Comparison of ENCODE assay signal across 9 mouse cellular contexts in genomic region chr3:85923954-85924945, GRCm38 (mm10). TPM values are rescaled to one million over a fixed set of nuclear protein-coding genes. Genes with fewer than 3 reads are reported as not detected.
DNase-seq lines count a peak whose midpoint lies in the region; ATAC-seq and TF ChIP-seq lines count a peak whose summit lies in the region.
"Had no signal": no experiment of that assay in that cellular context is flagged by ENCODE, and none has a peak within 500 bp of the region (broad histone marks: within the 10 kb centered on the region; RNA-seq: fewer than 3 reads in every experiment).

No protein-coding gene starts in this region.

- WGBS in forebrain, embryonic 16.5 days: 49% methylated on average over 18 of the region's 18 CpGs
- 40% methylated on average over 18 of the region's 18 CpGs for WGBS in lung, embryonic 16.5 days

- H3K4me2 ChIP-seq in forebrain, embryonic 16.5 days (ENCODE audit: low read length): 0 out of 2 replicates have a peak overlapping the region, but pooled peaks have one; percentile 22
- H3K4me2 ChIP-seq in lung, embryonic 16.5 days (ENCODE audit: low read depth, low read length): peak overlapping the region; percentile 42

- no peaks in the 10 kb centered on the region for H3K36me3 ChIP-seq in MEL (ENCODE audit: control insufficient read depth in 1 of 2, insufficient read depth in 2 of 2, low read length in 2 of 2)
- no peaks in the 10 kb centered on the region for H3K36me3 ChIP-seq in forebrain, embryonic 16.5 days (ENCODE audit: control insufficient read depth, insufficient read depth)
- no peaks in the 10 kb centered on the region for H3K36me3 ChIP-seq in lung, embryonic 16.5 days (ENCODE audit: control insufficient read depth, insufficient read depth, low read length)

- DNase-seq in MEL (ENCODE audit: low read depth, low spot score): peak; percentile 69
- peak; percentile 59 for DNase-seq in cerebellum, adult 11-12 months
- peak; percentile 88 for DNase-seq in heart, postnatal 4 days
- DNase-seq in layer of hippocampus, adult 18-20 months (ENCODE audit: low spot score in 2 of 2): peak; percentile 69 to 91
- DNase-seq in retina, adult 2 months (ENCODE audit: low read depth, low spot score): peak; percentile 63
- DNase-seq in thymus, postnatal 25 days: peak; percentile 44

- H3K9me3 ChIP-seq in MEL (replicated peaks; ENCODE audit: insufficient read depth, low read length): no peaks in the 10 kb centered on the region
- H3K9me3 ChIP-seq in forebrain, embryonic 16.5 days (ENCODE audit: control insufficient read depth, low read length): no peaks in the 10 kb centered on the region
- no peaks in the 10 kb centered on the region for H3K9me3 ChIP-seq in lung, embryonic 16.5 days (ENCODE audit: control insufficient read depth, low read length)
- H3K9me3 ChIP-seq: megakaryocyte, embryonic 14.5 days had no signal

- TF ChIP-seq POLR2A in MEL (IDR thresholded peaks at IDR 0.05; ENCODE audit: control insufficient read depth in 1 of 2, insufficient read depth in 1 of 2, low read depth in 1 of 2, low read length in 2 of 2, poor library complexity in 1 of 2): no peak

- TF ChIP-seq CTCF in MEL (IDR thresholded peaks at IDR 0.05 in 2 of 3, conservative IDR thresholded peaks at IDR 0.05 in 1 of 3; ENCODE audit: control insufficient read depth in 1 of 3, insufficient read depth in 1 of 3, low read depth in 2 of 3, low read length in 3 of 3, poor library complexity in 1 of 3, severe bottlenecking in 1 of 3): peak; percentile 82 to 92 (median 91)

- peak; percentile 73 for ATAC-seq in forebrain, embryonic 16.5 days
- ATAC-seq in lung, embryonic 16.5 days (ENCODE audit: low read depth): peak; percentile 73

- no peaks in the 10 kb centered on the region for H3K79me2 ChIP-seq in MEL (ENCODE audit: control insufficient read depth, insufficient read depth, low read length, poor library complexity)

- H3K27ac ChIP-seq in MEL (ENCODE audit: control insufficient read depth, low read depth, low read length): no peak overlapping the region
- H3K27ac ChIP-seq in forebrain, embryonic 16.5 days (ENCODE audit: low read length): no peak overlapping the region
- H3K27ac ChIP-seq in lung, embryonic 16.5 days (ENCODE audit: low read length): no peak overlapping the region

- no peaks in the 10 kb centered on the region for H3K4me1 ChIP-seq in MEL (ENCODE audit: control insufficient read depth in 1 of 2, insufficient read depth in 2 of 2, low read length in 2 of 2)
- no peaks in the 10 kb centered on the region; the same call in 1 of the 2 replicates for H3K4me1 ChIP-seq in forebrain, embryonic 16.5 days (replicated peaks; ENCODE audit: control insufficient read depth, insufficient read depth, low read length)
- no peaks in the 10 kb centered on the region for H3K4me1 ChIP-seq in lung, embryonic 16.5 days (replicated peaks; ENCODE audit: control insufficient read depth, insufficient read depth, low read length)

- no peak overlapping the region for H3K9ac ChIP-seq in MEL (ENCODE audit: control insufficient read depth, low read depth, low read length, poor library complexity, severe bottlenecking)
- H3K9ac ChIP-seq in forebrain, embryonic 16.5 days (replicated peaks; ENCODE audit: low read depth, low read length): no peak overlapping the region; the same call in 1 of the 2 replicates
- H3K9ac ChIP-seq in lung, embryonic 16.5 days (ENCODE audit: low read length): peak overlapping the region; percentile 43; the same call in 1 of the 2 replicates

- TF ChIP-seq RAD21 in MEL (IDR thresholded peaks at IDR 0.05; ENCODE audit: low read depth, low read length): peak; percentile 89

- no peak overlapping the region for H3K4me3 ChIP-seq in MEL (ENCODE audit: control insufficient read depth in 1 of 2, insufficient read depth in 1 of 2, low read depth in 2 of 2, low read length in 2 of 2)
- H3K4me3 ChIP-seq in forebrain, embryonic 16.5 days (replicated peaks; ENCODE audit: low read length): no peak overlapping the region
- no peak overlapping the region for H3K4me3 ChIP-seq in lung, embryonic 16.5 days (ENCODE audit: low read length)
- H3K4me3 ChIP-seq: megakaryocyte, embryonic 14.5 days had no signal

- no peaks in the 10 kb centered on the region for H3K27me3 ChIP-seq in MEL (ENCODE audit: control insufficient read depth in 1 of 2, insufficient read depth in 2 of 2, low read length in 2 of 2)
- no peaks in the 10 kb centered on the region for H3K27me3 ChIP-seq in forebrain, embryonic 16.5 days (replicated peaks; ENCODE audit: control insufficient read depth, insufficient read depth, low read length)
- no peaks in the 10 kb centered on the region for H3K27me3 ChIP-seq in lung, embryonic 16.5 days (ENCODE audit: control insufficient read depth, insufficient read depth, low read depth, low read length)

- TF ChIP-seq EP300 in MEL (IDR thresholded peaks at IDR 0.05; ENCODE audit: low read depth in 1 of 2, low read length in 2 of 2): no peak

TF ChIP-seq in MEL, 35 proteins besides CTCF, POLR2A, EP300 and RAD21:
- TF ChIP-seq SMC3 (IDR thresholded peaks at IDR 0.05; ENCODE audit: low read depth, low read length): peak; percentile 83
- no peak for TF ChIP-seq ZNF384 (IDR thresholded peaks at IDR 0.05; ENCODE audit: low read depth, low read length)
- peak; percentile 71 for TF ChIP-seq ZC3H11A (IDR thresholded peaks at IDR 0.05; ENCODE audit: low read depth, low read length)

RNA-seq across cellular contexts. Expression of gene Gm37240, which starts 36.9 kb away (rescaled TPM):
- total RNA-seq in MEL (2012; rRNA removed): 0.10 TPM in 1 of 2 replicates, not detected in the other
- under 1 TPM in 1 of 2 experiments, not detected in 1; 0.04 TPM for polyA plus RNA-seq in MEL (2012; ENCODE audit: insufficient read depth in 1 of 2, insufficient read length in 2 of 2, low read depth in 1 of 2, low replicate concordance in 2 of 2, missing spikeins in 1 of 2)
- polyA plus RNA-seq in forebrain, embryonic 16.5 days (2015; fragmentation: Nextera tagmentation; extraction: Ambion mirVana): 1.6 and 3.3 TPM in 2 replicates
- total RNA-seq in heart, postnatal 4 days (2021): 10 to 100 TPM; 19.6 to 20.6 TPM
- total RNA-seq in layer of hippocampus, adult 18-20 months (2021): 1 to 10 TPM; 1.3 to 1.9 TPM
- 4.6 and 8.0 TPM in 2 replicates for polyA plus RNA-seq in lung, embryonic 16.5 days (2015; fragmentation: Nextera tagmentation; extraction: Ambion mirVana)

RNA-seq across cellular contexts. Expression of gene Glt28d2, which starts 36.9 kb away (rescaled TPM):
- total RNA-seq in MEL (2012; rRNA removed): not detected in 2 replicates
- polyA plus RNA-seq in MEL (2012; ENCODE audit: insufficient read depth in 1 of 2, insufficient read length in 2 of 2, low read depth in 1 of 2, low replicate concordance in 2 of 2, missing spikeins in 1 of 2): not detected
- polyA plus RNA-seq in forebrain, embryonic 16.5 days (2015; fragmentation: Nextera tagmentation; extraction: Ambion mirVana): 1.3 and 2.1 TPM in 2 replicates
- total RNA-seq in heart, postnatal 4 days (2021): 1 to 10 TPM; 3.9 to 4.2 TPM
- total RNA-seq in layer of hippocampus, adult 18-20 months (2021): under 1 TPM; 0.17 to 0.23 TPM
- polyA plus RNA-seq in lung, embryonic 16.5 days (2015; fragmentation: Nextera tagmentation; extraction: Ambion mirVana): 2.0 and 2.5 TPM in 2 replicates

RNA-seq across cellular contexts. Expression of gene Sh3d19, which starts 46.7 kb away (rescaled TPM):
- total RNA-seq in MEL (2012; rRNA removed): 2.2 and 4.0 TPM in 2 replicates
- polyA plus RNA-seq in MEL (2012; ENCODE audit: insufficient read depth in 1 of 2, insufficient read length in 2 of 2, low read depth in 1 of 2, low replicate concordance in 2 of 2, missing spikeins in 1 of 2): 1 to 10 TPM in 1 of 2 experiments, not detected in 1; 4.8 TPM
- 8.7 and 9.7 TPM in 2 replicates for polyA plus RNA-seq in forebrain, embryonic 16.5 days (2015; fragmentation: Nextera tagmentation; extraction: Ambion mirVana)
- 10 to 100 TPM; 21.4 to 21.5 TPM for total RNA-seq in heart, postnatal 4 days (2021)
- total RNA-seq in layer of hippocampus, adult 18-20 months (2021): 10 to 100 TPM; 18.1 to 21.2 TPM
- 25.2 and 26.7 TPM in 2 replicates for polyA plus RNA-seq in lung, embryonic 16.5 days (2015; fragmentation: Nextera tagmentation; extraction: Ambion mirVana)

Comparison
In these comparisons a context has a peak if more than half of its experiments do, and no peak if none do; other contexts are left out.
1. RNA of gene Gm37240, which starts 36.9 kb away (total RNA-seq): 19.6 to 20.6 TPM in heart, postnatal 4 days; 1.3 to 1.9 TPM in layer of hippocampus, adult 18-20 months and 0.10 TPM in MEL; every median in the first group is over 4 times any median in the second.
2. Peak in every context shown above with its lines, with median percentiles within 50 percentile points of each other: DNase-seq.